Mouse (Mus musculus) MEL (cell line): ENCODE data around the gene Klc1.

Source experiments
- CHD2 ChIP-seq: IDR thresholded peaks from 2 replicates; pipeline ENCODE4 v1.6.1; 2011; ENCODE audit warnings: low read length, improper control_type of control experiment
- CTCF ChIP-seq, 3 experiments: IDR thresholded peaks in 2 of 3; conservative IDR thresholded peaks in 1 of 3; 2 replicates each; pipeline ENCODE4 v1.5.1; 2011 to 2012; ENCODE audit warnings: low read length in 3 of 3, low read depth in 2 of 3, mild to moderate bottlenecking in 2 of 3, improper control_type of control experiment in 1 of 3, inconsistent platforms in 1 of 3, mixed read lengths in 1 of 3, moderate library complexity in 1 of 3; ENCODE audit not compliant: control insufficient read depth in 1 of 3, insufficient read depth in 1 of 3, poor library complexity in 1 of 3, severe bottlenecking in 1 of 3
- EP300 ChIP-seq, 2 experiments: IDR thresholded peaks; 2 replicates each; pipeline ENCODE4 v1.6.1; 2011; ENCODE audit warnings: improper control_type of control experiment in 2 of 2, low read length in 2 of 2, low read depth in 1 of 2, mild to moderate bottlenecking in 1 of 2
- MAFK ChIP-seq: IDR thresholded peaks from 2 replicates; pipeline ENCODE4 v1.6.1; 2011; ENCODE audit warnings: low read depth, mild to moderate bottlenecking, low read length, improper control_type of control experiment, borderline replicate concordance
- POLR2A ChIP-seq, 2 experiments: IDR thresholded peaks; 2 replicates each; pipeline ENCODE4 v1.6.1; 2011 to 2012; ENCODE audit warnings: low read length in 2 of 2, mild to moderate bottlenecking in 2 of 2, control low read depth in 1 of 2, improper control_type of control experiment in 1 of 2, low read depth in 1 of 2, moderate library complexity in 1 of 2; ENCODE audit not compliant: control insufficient read depth in 1 of 2, insufficient read depth in 1 of 2, poor library complexity in 1 of 2
- POLR2AphosphoS2 ChIP-seq: IDR thresholded peaks from 2 replicates; pipeline ENCODE4 v1.6.1; 2011; ENCODE audit warnings: low read length, improper control_type of control experiment
- TBP ChIP-seq: IDR thresholded peaks from 2 replicates; pipeline ENCODE4 v1.8.0; 2011; ENCODE audit warnings: low read depth, low read length, improper control_type of control experiment
- USF1 ChIP-seq: IDR thresholded peaks from 2 replicates; pipeline ENCODE4 v1.6.1; 2014; ENCODE audit warnings: low read depth, mild to moderate bottlenecking, inconsistent platforms, low read length, improper control_type of control experiment, moderate library complexity
- USF2 ChIP-seq, 2 experiments: IDR thresholded peaks; 2 replicates each; pipeline ENCODE4 v1.6.1; 2011 to 2012; ENCODE audit warnings: improper control_type of control experiment in 2 of 2, low read length in 2 of 2, borderline replicate concordance in 1 of 2, inconsistent platforms in 1 of 2, low read depth in 1 of 2, mild to moderate bottlenecking in 1 of 2; ENCODE audit not compliant: insufficient read depth in 1 of 2
- ZC3H11A ChIP-seq: IDR thresholded peaks from 2 replicates; pipeline ENCODE4 v1.6.1; 2012; ENCODE audit warnings: low read depth, mild to moderate bottlenecking, inconsistent platforms, low read length, improper control_type of control experiment
- ZMIZ1 ChIP-seq: IDR thresholded peaks from 2 replicates; pipeline ENCODE4 v1.6.1; 2012; ENCODE audit warnings: low read depth, mild to moderate bottlenecking, inconsistent platforms, low read length, improper control_type of control experiment, moderate library complexity

- TF ChIP-seq TBP, result no peak
- TF ChIP-seq POLR2A (IDR thresholded peaks at IDR 0.05; ENCODE audit: control insufficient read depth in 1 of 2, insufficient read depth in 1 of 2, low read depth in 1 of 2, low read length in 2 of 2, poor library complexity in 1 of 2), result no peak
- TF ChIP-seq CTCF (IDR thresholded peaks at IDR 0.05 in 2 of 3, conservative IDR thresholded peaks at IDR 0.05 in 1 of 3; ENCODE audit: control insufficient read depth in 1 of 3, insufficient read depth in 1 of 3, low read depth in 2 of 3, low read length in 3 of 3, poor library complexity in 1 of 3, severe bottlenecking in 1 of 3), result no peak
- TF ChIP-seq ZMIZ1, result no peak
- no peak for TF ChIP-seq USF1
- no peak for TF ChIP-seq CHD2
- TF ChIP-seq EP300 (IDR thresholded peaks at IDR 0.05; ENCODE audit: low read depth in 1 of 2, low read length in 2 of 2), result no peak
- no peak for TF ChIP-seq ZC3H11A
- TF ChIP-seq POLR2AphosphoS2, result no peak
- no peak for TF ChIP-seq USF2 (IDR thresholded peaks at IDR 0.05; ENCODE audit: borderline replicate concordance in 1 of 2, insufficient read depth in 1 of 2, low read depth in 1 of 2, low read length in 2 of 2)
- TF ChIP-seq MAFK, result no peak
These were observed 4.1 kb downstream of the Klc1 start for GRCm38 (mm10) chr12:111762620-111763280.
